Mouse (Mus musculus): ENCODE data around the gene Crxos. TPM values are rescaled to one million over a fixed set of nuclear protein-coding genes. Genes with fewer than 3 reads are reported as not detected.

Gene Crxos
- polyA plus RNA-seq (2015; fragmentation: Illumina TruSeq; extraction: RNeasy Lipid Tissue Mini Kit (QIAGEN cat#74804); ENCODE audit: insufficient read depth, low read depth, low replicate concordance) = not detected

GRCm38 (mm10) chr7:15882317-15882716 lies at the start of gene Crxos:
TSS of gene Crxos (plus strand) at chr7:15882617.

GRCm38 (mm10) chr7:15839578-15839977 lies 42.8 kb upstream of the Crxos start, which contains the start of gene Obox6:
TSS of gene Obox6 (minus strand) at chr7:15839678.

DNA sequence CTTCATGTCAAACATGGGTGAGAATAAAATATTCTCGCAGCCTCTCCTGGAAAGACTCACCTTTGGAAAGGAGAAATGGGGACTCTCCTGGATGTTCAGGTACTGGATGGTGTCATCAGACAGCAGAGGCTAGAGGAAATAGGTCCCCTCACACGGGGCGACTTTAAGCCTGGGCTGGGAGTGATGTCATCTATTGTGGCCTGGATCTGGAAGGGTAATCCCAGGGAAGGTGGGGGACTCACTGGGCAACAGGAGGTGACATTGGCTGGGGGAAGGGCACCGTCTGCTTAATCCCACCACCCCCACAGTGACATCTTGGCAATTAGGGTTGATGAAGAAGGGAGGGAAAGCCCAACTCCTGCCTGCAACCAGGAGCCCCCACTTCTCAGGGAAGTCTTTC lies 2.7 kb upstream of the Crxos start, which contains the start of gene Crx:
Gene Crx (minus strand): TSS at position 213 of the 400 bp plus-strand sequence.

GRCm38 (mm10) chr7:15922220-15922773 lies 39.9 kb downstream of the Crxos start, which contains the start of gene Selenow:
TSS of gene Selenow (minus strand) at chr7:15922402.

DNA sequence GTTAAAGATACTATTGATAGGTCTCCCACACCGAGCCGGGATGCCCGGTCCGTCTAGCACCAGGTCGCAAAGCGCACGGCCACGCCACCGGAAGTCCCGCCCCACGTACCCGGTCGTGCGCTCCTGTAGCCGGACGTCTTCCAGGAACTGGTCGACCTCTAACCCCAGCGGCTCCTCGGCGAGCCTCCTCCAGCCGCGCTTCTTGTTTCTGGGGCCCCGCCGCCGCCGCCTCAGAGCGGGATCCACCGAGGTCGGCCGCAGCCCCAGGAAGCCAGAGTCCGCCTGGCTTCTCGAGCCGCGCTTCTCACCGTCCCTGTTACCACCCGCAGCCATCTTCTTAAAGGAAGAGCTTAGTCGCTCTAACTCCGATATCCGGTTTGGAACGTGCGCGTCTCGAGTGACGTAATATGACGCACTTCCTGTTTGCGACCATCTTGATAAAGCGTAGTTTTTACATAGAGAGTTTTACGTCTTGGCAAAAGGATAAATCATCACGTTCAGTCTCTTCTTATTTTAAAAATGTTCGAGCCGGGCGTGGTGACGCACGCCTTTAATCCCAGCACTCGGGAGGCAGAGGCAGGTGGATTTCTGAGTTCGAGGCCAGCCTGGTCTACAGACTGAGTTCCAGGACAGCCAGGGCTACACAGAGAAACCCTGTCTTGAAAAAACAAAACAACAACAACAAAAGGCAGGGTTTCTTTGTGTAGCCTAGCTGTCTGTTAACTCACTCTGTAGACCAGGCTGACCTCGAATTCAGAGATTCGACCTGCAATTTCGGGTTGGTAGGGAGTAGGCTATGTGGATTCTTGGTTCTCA lies 63.5 kb downstream of the Crxos start, which contains the start of gene Nop53:
Gene Nop53 (minus strand): TSS at position 354 of the 816 bp plus-strand sequence.

Other genes starting within 250 kb of the Crxos start
- not detected for gene Obox3, start 242.7 kb upstream of the Crxos start, polyA plus RNA-seq (2015; fragmentation: Illumina TruSeq; extraction: RNeasy Lipid Tissue Mini Kit (QIAGEN cat#74804); ENCODE audit: insufficient read depth, low read depth, low replicate concordance)
- gene Obox5, start 132.5 kb upstream of the Crxos start, polyA plus RNA-seq (2015; fragmentation: Illumina TruSeq; extraction: RNeasy Lipid Tissue Mini Kit (QIAGEN cat#74804); ENCODE audit: insufficient read depth, low read depth, low replicate concordance) = not detected
- not detected for gene Obox6, start 42.9 kb upstream of the Crxos start, polyA plus RNA-seq (2015; fragmentation: Illumina TruSeq; extraction: RNeasy Lipid Tissue Mini Kit (QIAGEN cat#74804); ENCODE audit: insufficient read depth, low read depth, low replicate concordance)
- gene Crx, start 2.6 kb upstream of the Crxos start, polyA plus RNA-seq (2015; fragmentation: Illumina TruSeq; extraction: RNeasy Lipid Tissue Mini Kit (QIAGEN cat#74804); ENCODE audit: insufficient read depth, low read depth, low replicate concordance) = not detected
- 122 TPM for gene Selenow, start 39.8 kb downstream of the Crxos start, polyA plus RNA-seq (2015; fragmentation: Illumina TruSeq; extraction: RNeasy Lipid Tissue Mini Kit (QIAGEN cat#74804); ENCODE audit: insufficient read depth, low read depth, low replicate concordance)
- gene Nop53, start 63.5 kb downstream of the Crxos start, polyA plus RNA-seq (2015; fragmentation: Illumina TruSeq; extraction: RNeasy Lipid Tissue Mini Kit (QIAGEN cat#74804); ENCODE audit: insufficient read depth, low read depth, low replicate concordance) = 36.2 TPM
- gene Ehd2, start 85.0 kb downstream of the Crxos start, polyA plus RNA-seq (2015; fragmentation: Illumina TruSeq; extraction: RNeasy Lipid Tissue Mini Kit (QIAGEN cat#74804); ENCODE audit: insufficient read depth, low read depth, low replicate concordance) = 20.4 TPM
- gene Bicra, start 165.3 kb downstream of the Crxos start, polyA plus RNA-seq (2015; fragmentation: Illumina TruSeq; extraction: RNeasy Lipid Tissue Mini Kit (QIAGEN cat#74804); ENCODE audit: insufficient read depth, low read depth, low replicate concordance) = 4.8 TPM
- gene Zfp541, start 179.2 kb downstream of the Crxos start, polyA plus RNA-seq (2015; fragmentation: Illumina TruSeq; extraction: RNeasy Lipid Tissue Mini Kit (QIAGEN cat#74804); ENCODE audit: insufficient read depth, low read depth, low replicate concordance) = not detected
- gene Napa, start 215.8 kb downstream of the Crxos start, polyA plus RNA-seq (2015; fragmentation: Illumina TruSeq; extraction: RNeasy Lipid Tissue Mini Kit (QIAGEN cat#74804); ENCODE audit: insufficient read depth, low read depth, low replicate concordance) = 57.5 TPM
- 8.0 TPM for gene Kptn, start 237.3 kb downstream of the Crxos start, polyA plus RNA-seq (2015; fragmentation: Illumina TruSeq; extraction: RNeasy Lipid Tissue Mini Kit (QIAGEN cat#74804); ENCODE audit: insufficient read depth, low read depth, low replicate concordance)
- gene Slc8a2, start 247.2 kb downstream of the Crxos start, polyA plus RNA-seq (2015; fragmentation: Illumina TruSeq; extraction: RNeasy Lipid Tissue Mini Kit (QIAGEN cat#74804); ENCODE audit: insufficient read depth, low read depth, low replicate concordance) = 0.15 TPM